Mouse (Mus musculus): ENCODE measurements around the gene Stxbp4. TPM values are rescaled to one million over a fixed set of nuclear protein-coding genes. Genes with fewer than 3 reads are reported as not detected.

The Stxbp4 gene
- total and polyA plus RNA-seq, 3 experiments = 3.7 to 5.6 (median 4.6) TPM

DNA sequence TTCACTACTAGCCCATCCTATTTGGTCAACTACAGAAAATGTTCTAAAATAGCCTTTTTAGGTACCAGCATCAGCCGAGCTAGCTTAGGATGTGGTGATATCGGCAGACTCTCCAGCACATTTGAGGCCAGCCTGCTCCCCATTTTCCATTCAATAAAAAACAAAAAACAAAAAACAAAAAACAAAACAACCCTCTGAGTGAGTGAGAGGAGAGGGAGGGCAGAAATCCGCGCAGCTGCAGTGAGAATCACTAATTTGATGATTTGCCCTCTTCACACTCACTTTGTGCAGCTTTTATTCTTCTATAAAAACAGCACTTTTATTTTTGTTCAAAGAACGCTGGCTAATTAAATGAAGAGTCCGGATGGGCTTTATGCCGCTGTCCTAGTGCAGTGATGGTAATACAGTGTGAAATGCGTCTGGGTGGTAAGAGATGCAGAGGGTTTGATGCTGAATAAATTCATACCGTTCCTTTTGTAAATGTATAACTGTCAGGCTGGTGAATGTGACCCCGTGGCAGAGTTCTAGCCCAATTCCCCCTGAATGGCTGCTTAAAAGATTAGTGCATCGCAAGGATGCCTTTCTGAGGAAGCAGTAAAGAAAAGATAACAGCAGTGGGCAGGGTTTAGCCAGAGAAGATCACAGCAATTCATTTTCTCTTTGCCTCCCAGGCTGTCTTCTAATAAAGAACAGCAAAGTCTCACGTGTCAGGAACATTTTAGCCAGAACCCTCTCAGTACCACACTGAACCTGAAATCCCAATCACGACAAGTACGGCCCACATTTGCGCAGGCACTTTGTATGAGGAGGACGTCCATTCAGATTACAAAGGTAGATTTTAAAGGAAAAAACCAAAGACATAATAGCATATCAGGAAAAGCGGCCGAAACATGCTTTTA is 85.3 kb downstream of the Stxbp4 start:
- dilution Hi-C loops (cut with MboI; ENCODE audit: extremely low pct_ligation_motif_present, extremely low pct_unique_long_range_greater_than_20kb, low sequenced_read_pairs) = no loop called here
- H3K4me1 ChIP-seq (ENCODE audit: control insufficient read depth in 1 of 2, insufficient read depth in 2 of 2) = no peaks in the 10 kb centered on the region

DNA sequence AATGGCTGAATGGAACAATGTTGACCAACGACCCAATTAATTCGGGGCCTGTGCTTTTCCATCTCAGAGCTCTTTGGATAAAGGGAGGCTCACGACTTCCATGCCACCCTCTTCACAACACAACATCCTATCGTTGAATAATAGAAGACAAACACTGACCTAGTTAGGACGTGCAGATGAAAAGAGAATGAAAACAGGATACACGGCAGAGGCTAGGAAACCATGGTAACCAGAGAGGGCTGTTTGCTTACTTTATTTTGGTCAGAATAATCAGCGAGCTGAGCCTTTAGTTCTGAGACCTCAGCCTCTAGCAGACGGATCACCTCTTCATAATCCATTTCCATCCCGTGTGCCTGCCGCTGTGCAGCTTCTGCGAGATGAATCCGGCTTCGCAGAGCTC is 89.3 kb downstream of the Stxbp4 start:
- Histone ChIP-seq H3K27ac (ENCODE audit: insufficient read depth, low read depth) (no peak overlapping the region), H3K4me1 (ENCODE audit: control insufficient read depth in 1 of 2, insufficient read depth in 2 of 2) (no peaks in the 10 kb centered on the region), H3K9me3 (replicated peaks; ENCODE audit: low read length) (no peaks in the 10 kb centered on the region), H3K9ac (ENCODE audit: insufficient read depth, low read depth) (no peak overlapping the region), H3K36me3 (replicated peaks in 1 of 2; ENCODE audit: control insufficient read depth in 1 of 2, insufficient read depth in 1 of 2, low read length in 1 of 2) (peaks cover 0 to 15% of the 10 kb centered on the region in 2 experiments), H3K4me2 (ENCODE audit: insufficient read depth, low read depth, poor library complexity, severe bottlenecking) (no peak overlapping the region), H3K79me2 (replicated peaks; ENCODE audit: control insufficient read depth, extremely low read depth, insufficient read depth, poor library complexity, severe bottlenecking) (no peaks in the 10 kb centered on the region), H3K27me3 (replicated peaks) (no peaks in the 10 kb centered on the region), H3K4me3 (replicated peaks in 1 of 3; ENCODE audit: low read depth in 2 of 3, low read length in 2 of 3, poor library complexity in 1 of 3) (no peak overlapping the region)
- TF ChIP-seq SMC3 (IDR thresholded peaks at IDR 0.05; ENCODE audit: low read depth, low read length) = no peak
- TF ChIP-seq MEF2A (IDR thresholded peaks at IDR 0.05; ENCODE audit: borderline replicate concordance, low read depth, low read length) = no peak
- no peak for TF ChIP-seq RAD21 (IDR thresholded peaks at IDR 0.05; ENCODE audit: low read depth, low read length)
- TF ChIP-seq USF1 (IDR thresholded peaks at IDR 0.05; ENCODE audit: low read depth, low read length) = no peak
- no peak for TF ChIP-seq E2F4 (IDR thresholded peaks at IDR 0.05; ENCODE audit: insufficient replicate concordance, low read depth, low read length)
- no peak for TF ChIP-seq MXI1 (IDR thresholded peaks at IDR 0.05; ENCODE audit: low read depth, low read length)
- no peak for TF ChIP-seq ETS1 (conservative IDR thresholded peaks at IDR 0.05; ENCODE audit: low read depth, low read length)
- TF ChIP-seq MAX (IDR thresholded peaks at IDR 0.05; ENCODE audit: low read length) = no peak
- no peak for TF ChIP-seq NRF1 (IDR thresholded peaks at IDR 0.05; ENCODE audit: low read depth, low read length)
- TF ChIP-seq ZMIZ1 (IDR thresholded peaks at IDR 0.05; ENCODE audit: low read depth, low read length) = no peak
- TF ChIP-seq BHLHE40 (IDR thresholded peaks at IDR 0.05; ENCODE audit: low read depth, low read length) = no peak
- in situ Hi-C loops (cut with MboI; ENCODE audit: low pct_ligation_motif_present, low pct_unique_long_range_greater_than_20kb, low sequenced_read_pairs) (no loop called here), dilution Hi-C loops (cut with MboI; ENCODE audit: extremely low pct_ligation_motif_present, extremely low pct_unique_long_range_greater_than_20kb, low sequenced_read_pairs) (no loop called here)
- DNase-seq (ENCODE audit: extremely low read depth) = no peak

More for the DNA sequence above, 85.3 kb downstream of the Stxbp4 start:
- no peak overlapping the region for H3K4me2 ChIP-seq (ENCODE audit: insufficient read depth, low read depth, poor library complexity, severe bottlenecking)
- H3K4me3 ChIP-seq (replicated peaks in 1 of 3; ENCODE audit: low read depth in 2 of 3, low read length in 2 of 3, poor library complexity in 1 of 3) = no peak overlapping the region
- H3K79me2 ChIP-seq (replicated peaks; ENCODE audit: control insufficient read depth, extremely low read depth, insufficient read depth, poor library complexity, severe bottlenecking) = no peaks in the 10 kb centered on the region
- in situ Hi-C loops (cut with MboI; ENCODE audit: low pct_ligation_motif_present, low pct_unique_long_range_greater_than_20kb, low sequenced_read_pairs) = no loop called here
- no peaks in the 10 kb centered on the region for H3K27me3 ChIP-seq (replicated peaks)
- H3K9ac ChIP-seq (ENCODE audit: insufficient read depth, low read depth) = no peak overlapping the region
- TF ChIP-seq JUND (conservative IDR thresholded peaks at IDR 0.05; ENCODE audit: low read depth, low read length) (no peak), TCF12 (IDR thresholded peaks at IDR 0.05; ENCODE audit: low read depth, low read length) (no peak), EP300 (IDR thresholded peaks at IDR 0.05; ENCODE audit: low read length) (no peak), UBTF (IDR thresholded peaks at IDR 0.05; ENCODE audit: low read depth, low read length) (no peak), SIN3A (IDR thresholded peaks at IDR 0.05; ENCODE audit: low read length) (no peak), E2F4 (IDR thresholded peaks at IDR 0.05; ENCODE audit: insufficient replicate concordance, low read depth, low read length) (no peak), NRF1 (IDR thresholded peaks at IDR 0.05; ENCODE audit: low read depth, low read length) (no peak), PAX5 (IDR thresholded peaks at IDR 0.05; ENCODE audit: low read length) (no peak), BHLHE40 (IDR thresholded peaks at IDR 0.05; ENCODE audit: low read depth, low read length) (no peak), MAZ (IDR thresholded peaks at IDR 0.05; ENCODE audit: low read depth, low read length) (no peak), ETS1 (conservative IDR thresholded peaks at IDR 0.05; ENCODE audit: low read depth, low read length) (no peak), CHD1 (IDR thresholded peaks at IDR 0.05; ENCODE audit: low read depth, low read length) (no peak), USF2 (conservative IDR thresholded peaks at IDR 0.05; ENCODE audit: low read depth, low read length) (no peak), MXI1 (IDR thresholded peaks at IDR 0.05; ENCODE audit: low read depth, low read length) (no peak), ELF1 (IDR thresholded peaks at IDR 0.05; ENCODE audit: low read depth, low read length) (no peak), POLR2A (IDR thresholded peaks at IDR 0.05; ENCODE audit: low read depth, low read length) (no peak), JUN (IDR thresholded peaks at IDR 0.05; ENCODE audit: insufficient read depth, low read depth, low read length) (no peak), ZMIZ1 (IDR thresholded peaks at IDR 0.05; ENCODE audit: low read depth, low read length) (no peak), MAX (IDR thresholded peaks at IDR 0.05; ENCODE audit: low read length) (no peak), RAD21 (IDR thresholded peaks at IDR 0.05; ENCODE audit: low read depth, low read length) (no peak)
- no peaks in the 10 kb centered on the region for H3K9me3 ChIP-seq (replicated peaks; ENCODE audit: low read length)
- no peak overlapping the region for H3K27ac ChIP-seq (ENCODE audit: insufficient read depth, low read depth)
- H3K36me3 ChIP-seq (replicated peaks in 1 of 2; ENCODE audit: control insufficient read depth in 1 of 2, insufficient read depth in 1 of 2, low read length in 1 of 2) = peaks cover 0 to 10% of the 10 kb centered on the region in 2 experiments
- DNase-seq (ENCODE audit: extremely low read depth) = no peak

Measured in CH12.LX (cell line).